Mouse (Mus musculus) heart, postnatal 0 days (tissue): Measurements from ENCODE around the gene Izumo2. TPM values are rescaled to one million over a fixed set of nuclear protein-coding genes. Genes with fewer than 3 reads are reported as not detected.

Source experiments
- ATAC-seq: fragments of 200-750 bp; cut with Nextera tagmentation; 2 replicates; pipeline ENCODE4 v1.8.0; 2017; ENCODE audit warnings: low read depth, moderate number of reproducible peaks, moderate library complexity; ENCODE audit not compliant: insufficient read depth
- DNase-seq: peaks from one replicate; pipeline ENCODE4 v3.0.0-alpha.2; 2016; ENCODE audit warnings: low spot score
- H3K27ac ChIP-seq: fragments of 300-500 bp; sonication (generic); 2 replicates; pipeline ENCODE4 v1.5.1; 2014; ENCODE audit warnings: low read depth, mild to moderate bottlenecking
- H3K27me3 ChIP-seq: fragments of 300-500 bp; sonication (generic); 2 replicates; pipeline ENCODE4 v1.6.1; 2014; ENCODE audit warnings: low read length, mixed read lengths; ENCODE audit not compliant: control insufficient read depth, insufficient read depth
- H3K36me3 ChIP-seq: fragments of 300-500 bp; sonication (generic); replicated peaks from 2 replicates; pipeline ENCODE4 v1.6.1; 2014; ENCODE audit warnings: low read length, mixed read lengths; ENCODE audit not compliant: control insufficient read depth, insufficient read depth
- H3K4me1 ChIP-seq: fragments of 300-500 bp; sonication (generic); 2 replicates; pipeline ENCODE4 v1.6.1; 2014; ENCODE audit warnings: antibody characterized with exemption; ENCODE audit not compliant: control insufficient read depth, insufficient read depth
- H3K4me2 ChIP-seq: fragments of 300-500 bp; sonication (generic); 2 replicates; pipeline ENCODE4 v1.6.1; 2014; ENCODE audit warnings: low read depth, mild to moderate bottlenecking, low read length, moderate library complexity
- H3K4me3 ChIP-seq: fragments of 300-500 bp; sonication (generic); 2 replicates; pipeline ENCODE4 v1.5.1; 2014; ENCODE audit warnings: low read depth, low read length
- H3K9ac ChIP-seq: fragments of 300-500 bp; sonication (generic); replicated peaks from 2 replicates; pipeline ENCODE4 v1.6.1; 2014; ENCODE audit warnings: low read depth, low read length, mixed read lengths
- H3K9me3 ChIP-seq: fragments of 300-500 bp; sonication (generic); replicated peaks from 2 replicates; pipeline ENCODE4 v1.6.1; 2016; ENCODE audit warnings: low read length; ENCODE audit not compliant: control insufficient read depth
- CTCF ChIP-seq: IDR thresholded peaks from 2 replicates; pipeline ENCODE4 v1.5.1; 2016; ENCODE audit warnings: antibody characterized with exemption, control low read depth, low read depth
- EP300 ChIP-seq: IDR thresholded peaks from 2 replicates; pipeline ENCODE4 v1.6.1; 2016; ENCODE audit warnings: antibody characterized with exemption, low read depth
- WGBS: fragments of 180-500 bp; shearing (Covaris S2); extraction: QIAGEN DNeasy Blood & Tissue Kit; methylation state at CpG from one replicate; pipeline ENCODE4 v1.1.7; 2014; 5-methylcytosine and 5-hydroxymethylcytosine counted together
- polyA plus RNA-seq: library from polyadenylated mRNA; unstranded; fragments of >200 nt; fragmentation: Nextera tagmentation; extraction: Ambion mirVana; gene quantifications from 2 replicates; pipeline ENCODE4 v1.2.1, GENCODE M21; 2015
- total RNA-seq: library from RNA; depleted of rRNA; stranded (reverse); fragments of >200 nt; gene quantifications from 2 replicates; pipeline ENCODE4 v1.2.3, GENCODE M21; 2014; ENCODE audit warnings: low replicate concordance

Izumo2 gene
- total and polyA plus RNA-seq, 2 experiments from 2014 or later = not detected

GRCm38 (mm10) chr7:44685531-44686402 is 22.8 kb upstream of the Izumo2 start:
- Histone ChIP-seq H3K4me1 (no peaks in the 10 kb centered on the region), H3K36me3 (no peaks in the 10 kb centered on the region), H3K4me2 (no peak overlapping the region), H3K27ac (0 out of 2 replicates have a peak overlapping the region, but pooled peaks have one; percentile 1), H3K9me3 (0 out of 2 replicates have a peak, but pooled peaks cover 2% of the 10 kb centered on the region), H3K4me3 (no peak overlapping the region), H3K9ac (no peak overlapping the region), H3K27me3 (no peaks in the 10 kb centered on the region)
- TF ChIP-seq CTCF (no peak), EP300 (no peak)
- peak; percentile 60 for DNase-seq
- 45% methylated on average over 15 of the region's 17 CpGs for WGBS
- ATAC-seq = peak; percentile 75

- no peaks in the 10 kb centered on the region for H3K9me3 ChIP-seq
- ATAC-seq (no peak), DNase-seq (no peak)
- no peaks in the 10 kb centered on the region for H3K36me3 ChIP-seq
- no peak overlapping the region for H3K9ac ChIP-seq
- TF ChIP-seq CTCF (peak; percentile 15; the same call in 1 of the 2 replicates), EP300 (no peak)
- no peaks in the 10 kb centered on the region for H3K27me3 ChIP-seq
- WGBS = 67% methylated on average over 3 of the region's 3 CpGs
- no peak overlapping the region for H3K27ac ChIP-seq
- H3K4me2 ChIP-seq = no peak overlapping the region
- no peaks in the 10 kb centered on the region for H3K4me1 ChIP-seq
- H3K4me3 ChIP-seq = no peak overlapping the region
Observed at GRCm38 (mm10) chr7:44688890-44689289, 19.7 kb upstream of the Izumo2 start.

GRCm38 (mm10) chr7:44689331-44689730 is 19.2 kb upstream of the Izumo2 start:
- ATAC-seq = no peak
- H3K4me3 ChIP-seq = no peak overlapping the region
- WGBS = 85% methylated on average over 7 of the region's 7 CpGs
- H3K4me1 ChIP-seq = no peaks in the 10 kb centered on the region
- TF ChIP-seq CTCF (no peak), EP300 (no peak)
- H3K27ac ChIP-seq = no peak overlapping the region
- no peaks in the 10 kb centered on the region for H3K36me3 ChIP-seq
- no peak overlapping the region for H3K4me2 ChIP-seq
- H3K27me3 ChIP-seq = no peaks in the 10 kb centered on the region
- no peaks in the 10 kb centered on the region for H3K9me3 ChIP-seq
- no peak for DNase-seq
- no peak overlapping the region for H3K9ac ChIP-seq

- DNase-seq = no peak
- 63% methylated on average over 10 of the region's 10 CpGs for WGBS
- ATAC-seq = no peak
- Histone ChIP-seq H3K4me2 (no peak overlapping the region), H3K4me1 (0 out of 2 replicates have a peak, but pooled peaks cover 9% of the 10 kb centered on the region), H3K4me3 (no peak overlapping the region), H3K36me3 (no peaks in the 10 kb centered on the region), H3K9ac (no peak overlapping the region), H3K27me3 (no peaks in the 10 kb centered on the region), H3K9me3 (no peaks in the 10 kb centered on the region), H3K27ac (no peak overlapping the region)
- TF ChIP-seq CTCF = no peak
Observed at GRCm38 (mm10) chr7:44693427-44694175, 14.9 kb upstream of the Izumo2 start.

- H3K9ac ChIP-seq = no peak overlapping the region
- H3K4me3 ChIP-seq = no peak overlapping the region
- TF ChIP-seq EP300 (no peak), CTCF (no peak)
- no peaks in the 10 kb centered on the region for H3K9me3 ChIP-seq
- DNase-seq = no peak
- 0 out of 2 replicates have a peak, but pooled peaks cover 9% of the 10 kb centered on the region for H3K4me1 ChIP-seq
- H3K36me3 ChIP-seq = no peaks in the 10 kb centered on the region
- no peak for ATAC-seq
- H3K27ac ChIP-seq = no peak overlapping the region
- WGBS = 82% methylated on average over 4 of the region's 4 CpGs
- H3K27me3 ChIP-seq = no peaks in the 10 kb centered on the region
- no peak overlapping the region for H3K4me2 ChIP-seq
Observed at GRCm38 (mm10) chr7:44695223-44695622, 13.3 kb upstream of the Izumo2 start.
